Comparison of ENCODE assay signal across 32 mouse cellular contexts in the genomic region with DNA sequence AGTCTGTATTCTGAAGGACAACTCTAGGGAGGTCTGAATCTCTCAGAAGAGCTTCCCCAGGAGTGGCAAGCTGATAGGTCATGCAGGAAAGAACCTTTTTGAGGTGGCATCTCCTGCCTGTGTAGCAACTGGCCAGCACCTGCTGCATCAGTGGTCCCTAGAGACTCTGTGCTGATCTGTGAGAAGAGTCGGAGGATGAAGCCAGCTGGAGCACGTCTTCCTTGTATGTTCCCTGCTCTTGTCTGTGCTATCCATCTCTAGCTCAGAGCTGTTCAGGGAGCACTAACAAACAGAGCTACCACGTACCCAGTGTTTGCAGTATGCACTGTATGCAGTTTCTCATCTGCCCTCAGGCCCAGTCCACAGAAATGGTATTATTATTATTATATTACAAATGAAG.
"Had no signal": no experiment of that assay in that cellular context is flagged by ENCODE, and none has a peak within 500 bp of the region (broad histone marks: within the 10 kb centered on the region; RNA-seq: fewer than 3 reads in every experiment).

No protein-coding gene starts in this region.

- ATAC-seq: liver, embryonic 12.5 days; liver, postnatal 0 days; lung, postnatal 0 days; midbrain, embryonic 13.5 days; midbrain, embryonic 15.5 days; midbrain, embryonic 16.5 days had no signal

- H3K27ac ChIP-seq: limb, embryonic 10.5 days; limb, embryonic 12.5 days; limb, embryonic 13.5 days; limb, embryonic 15.5 days; liver, embryonic 12.5 days; liver, embryonic 13.5 days; liver, embryonic 14.5 days; liver, embryonic 15.5 days; lung, embryonic 15.5 days; macrophage; midbrain, embryonic 10.5 days; midbrain, embryonic 12.5 days; midbrain, embryonic 13.5 days; midbrain, embryonic 15.5 days; neural tube, embryonic 12.5 days had no signal

- H3K27me3 ChIP-seq: limb, embryonic 12.5 days; limb, embryonic 13.5 days; limb, embryonic 15.5 days; liver, embryonic 12.5 days; liver, embryonic 13.5 days; liver, embryonic 15.5 days; lung, embryonic 15.5 days; midbrain, embryonic 12.5 days; midbrain, embryonic 13.5 days; midbrain, embryonic 15.5 days; neural tube, embryonic 12.5 days had no signal

- H3K9ac ChIP-seq: limb, embryonic 12.5 days; limb, embryonic 13.5 days; limb, embryonic 15.5 days; liver, embryonic 12.5 days; liver, embryonic 13.5 days; liver, embryonic 14.5 days; liver, embryonic 15.5 days; liver, postnatal 0 days; lung, embryonic 14.5 days; lung, embryonic 15.5 days; midbrain, embryonic 12.5 days; midbrain, embryonic 13.5 days; midbrain, embryonic 15.5 days; neural tube, embryonic 12.5 days had no signal

- H3K4me2 ChIP-seq: limb, embryonic 12.5 days; limb, embryonic 13.5 days; limb, embryonic 15.5 days; liver, embryonic 11.5 days; liver, embryonic 12.5 days; liver, embryonic 13.5 days; liver, embryonic 15.5 days; lung, embryonic 14.5 days; lung, embryonic 15.5 days; midbrain, embryonic 11.5 days; midbrain, embryonic 12.5 days; midbrain, embryonic 13.5 days; midbrain, embryonic 15.5 days; neural tube, embryonic 12.5 days had no signal

- H3K36me3 ChIP-seq: limb, embryonic 12.5 days; limb, embryonic 13.5 days; limb, embryonic 15.5 days; liver, embryonic 15.5 days; lung, embryonic 15.5 days; midbrain, embryonic 15.5 days had no signal

- H3K4me1 ChIP-seq: limb, embryonic 12.5 days; limb, embryonic 13.5 days; limb, embryonic 15.5 days; liver, embryonic 12.5 days; liver, embryonic 13.5 days; liver, embryonic 15.5 days; lung, embryonic 15.5 days; megakaryocyte, embryonic 14.5 days; midbrain, embryonic 10.5 days; midbrain, embryonic 12.5 days; neural tube, embryonic 12.5 days had no signal

- DNase-seq: left cerebral cortex, postnatal 4 days; liver; liver, embryonic 13.5 days; liver, postnatal 0 days; lung, adult 18-20 months; lung, adult 2 months; lung, embryonic 14.5 days; lung, postnatal 10 days; lung, postnatal 14 days; lung, postnatal 36 days; lung, postnatal 4 days; midbrain, embryonic 14.5 days had no signal

- H3K4me3 ChIP-seq: limb, embryonic 10.5 days; limb, embryonic 12.5 days; limb, embryonic 13.5 days; limb, embryonic 15.5 days; liver, embryonic 12.5 days; liver, embryonic 13.5 days; liver, embryonic 15.5 days; lung, embryonic 15.5 days; megakaryocyte, embryonic 14.5 days; midbrain, embryonic 10.5 days; midbrain, embryonic 12.5 days; midbrain, embryonic 13.5 days; midbrain, embryonic 15.5 days; myocyte; neural tube, embryonic 12.5 days had no signal

- H3K9me3 ChIP-seq: limb, embryonic 10.5 days; lung, embryonic 15.5 days had no signal
